Mouse (Mus musculus): ENCODE results near the gene Zfp771. TPM values are rescaled to one million over a fixed set of nuclear protein-coding genes. Genes with fewer than 3 reads are reported as not detected.
A peak's percentile ranks its signal among the peaks of the same experiment; 100 is the strongest.

The Zfp771 gene
- polyA plus RNA-seq, 1 experiment from 2014 or later: 44.6 TPM

GRCm38 (mm10) chr7:127223515-127224478 is 20.3 kb upstream of the Zfp771 start:
- Histone ChIP-seq H3K4me3 (no peak overlapping the region), H3K27ac (no peak overlapping the region), H3K27me3 (ENCODE audit: insufficient read depth, poor library complexity, severe bottlenecking) (no peaks in the 10 kb centered on the region), H3K4me1 (peaks cover 8% of the 10 kb centered on the region; the same call in 1 of the 2 replicates), H3K9me3 (no peaks in the 10 kb centered on the region), H3K36me3 (peaks cover 2% of the 10 kb centered on the region; the same call in 1 of the 2 replicates)
- 74% methylated on average over 6 of the region's 6 CpGs for WGBS
- DNase-seq (ENCODE audit: low spot score): peak; percentile 71

GRCm38 (mm10) chr7:127224616-127225015 is 19.5 kb upstream of the Zfp771 start:
- H3K27me3 ChIP-seq (ENCODE audit: insufficient read depth, poor library complexity, severe bottlenecking): no peaks in the 10 kb centered on the region
- H3K4me3 ChIP-seq: no peak overlapping the region
- H3K36me3 ChIP-seq: peaks cover 11% of the 10 kb centered on the region
- 88% methylated on average over 6 of the region's 6 CpGs for WGBS
- H3K9me3 ChIP-seq: no peaks in the 10 kb centered on the region
- H3K4me1 ChIP-seq: peaks cover 8% of the 10 kb centered on the region; the same call in 1 of the 2 replicates
- no peak for DNase-seq (ENCODE audit: low spot score)
- no peak overlapping the region for H3K27ac ChIP-seq

- Histone ChIP-seq H3K4me3 (no peak overlapping the region), H3K36me3 (peaks cover 17% of the 10 kb centered on the region), H3K27me3 (ENCODE audit: insufficient read depth, poor library complexity, severe bottlenecking) (no peaks in the 10 kb centered on the region), H3K27ac (peak overlapping the region; percentile 49; the same call in 1 of the 2 replicates), H3K9me3 (no peaks in the 10 kb centered on the region), H3K4me1 (peaks cover 15% of the 10 kb centered on the region)
- 67% methylated on average over 11 of the region's 11 CpGs for WGBS
- DNase-seq (ENCODE audit: low spot score): peak; percentile 76
Observed at GRCm38 (mm10) chr7:127225147-127225995, 18.7 kb upstream of the Zfp771 start.

- WGBS: 63% methylated on average over 4 of the region's 4 CpGs
- H3K27me3 ChIP-seq (ENCODE audit: insufficient read depth, poor library complexity, severe bottlenecking): no peaks in the 10 kb centered on the region
- no peak overlapping the region for H3K4me3 ChIP-seq
- H3K4me1 ChIP-seq: peaks cover 30% of the 10 kb centered on the region
- H3K27ac ChIP-seq: no peak overlapping the region
- H3K9me3 ChIP-seq: no peaks in the 10 kb centered on the region
- DNase-seq (ENCODE audit: low spot score): peak; percentile 90
- H3K36me3 ChIP-seq: peaks cover 28% of the 10 kb centered on the region
Observed at GRCm38 (mm10) chr7:127228615-127229303, 15.3 kb upstream of the Zfp771 start.

- 83% methylated on average over 3 of the region's 3 CpGs for WGBS
- Histone ChIP-seq H3K4me3 (peak overlapping the region; percentile 94), H3K4me1 (peaks cover 31% of the 10 kb centered on the region), H3K27me3 (ENCODE audit: insufficient read depth, poor library complexity, severe bottlenecking) (no peaks in the 10 kb centered on the region), H3K27ac (peak overlapping the region; percentile 98), H3K9me3 (no peaks in the 10 kb centered on the region), H3K36me3 (peaks cover 45% of the 10 kb centered on the region)
- no peak for DNase-seq (ENCODE audit: low spot score)
Observed at GRCm38 (mm10) chr7:127231376-127231775, 12.7 kb upstream of the Zfp771 start.

GRCm38 (mm10) chr7:127231826-127232621 is 12.1 kb upstream of the Zfp771 start:
- Histone ChIP-seq H3K9me3 (no peaks in the 10 kb centered on the region), H3K4me3 (peak overlapping the region; percentile 94), H3K36me3 (peaks cover 51% of the 10 kb centered on the region), H3K27me3 (ENCODE audit: insufficient read depth, poor library complexity, severe bottlenecking) (no peaks in the 10 kb centered on the region), H3K4me1 (peaks cover 31% of the 10 kb centered on the region), H3K27ac (peak overlapping the region; percentile 98)
- WGBS: 13% methylated on average over 20 of the region's 20 CpGs
- no peak for DNase-seq (ENCODE audit: low spot score)

- peak within 1 kb of the TSS; percentile 98 for H3K27ac ChIP-seq
- H3K4me3 ChIP-seq: peak within 1 kb of the TSS; percentile 94
- peak; percentile 93 for DNase-seq (ENCODE audit: low spot score)
- no peaks in the 10 kb centered on the region for H3K9me3 ChIP-seq
- no peaks in the 10 kb centered on the region for H3K27me3 ChIP-seq (ENCODE audit: insufficient read depth, poor library complexity, severe bottlenecking)
- peaks cover 31% of the 10 kb centered on the region for H3K4me1 ChIP-seq
- 1% methylated on average over 64 of the region's 64 CpGs for WGBS
- H3K36me3 ChIP-seq: peaks cover 59% of the 10 kb centered on the region
Observed at GRCm38 (mm10) chr7:127232622-127233367, 11.3 kb upstream of the Zfp771 start, which contains the start of the genes Zfp553 and Sept1. Zfp553 (plus strand) TSS chr7:127233061. Sept1 (minus strand) TSS chr7:127233130.

GRCm38 (mm10) chr7:127233368-127233749 is 10.7 kb upstream of the Zfp771 start:
- Histone ChIP-seq H3K4me1 (peaks cover 31% of the 10 kb centered on the region), H3K9me3 (no peaks in the 10 kb centered on the region), H3K27me3 (ENCODE audit: insufficient read depth, poor library complexity, severe bottlenecking) (no peaks in the 10 kb centered on the region), H3K4me3 (peak overlapping the region; percentile 94), H3K36me3 (peaks cover 65% of the 10 kb centered on the region), H3K27ac (peak overlapping the region; percentile 98)
- peak; percentile 87 for DNase-seq (ENCODE audit: low spot score)
- under 1% methylated on average over 27 of the region's 27 CpGs for WGBS

GRCm38 (mm10) chr7:127233765-127234164 is 10.3 kb upstream of the Zfp771 start:
- Histone ChIP-seq H3K4me1 (peaks cover 31% of the 10 kb centered on the region), H3K27me3 (ENCODE audit: insufficient read depth, poor library complexity, severe bottlenecking) (no peaks in the 10 kb centered on the region), H3K9me3 (no peaks in the 10 kb centered on the region), H3K4me3 (peak overlapping the region; percentile 94), H3K36me3 (peaks cover 67% of the 10 kb centered on the region), H3K27ac (peak overlapping the region; percentile 98)
- 5% methylated on average over 9 of the region's 9 CpGs for WGBS
- no peak for DNase-seq (ENCODE audit: low spot score)

GRCm38 (mm10) chr7:127234777-127235176 is 9.3 kb upstream of the Zfp771 start:
- Histone ChIP-seq H3K4me3 (peak overlapping the region; percentile 94; the same call in 1 of the 2 replicates), H3K27ac (no peak overlapping the region), H3K36me3 (peaks cover 61% of the 10 kb centered on the region), H3K27me3 (ENCODE audit: insufficient read depth, poor library complexity, severe bottlenecking) (no peaks in the 10 kb centered on the region), H3K9me3 (no peaks in the 10 kb centered on the region), H3K4me1 (peaks cover 29% of the 10 kb centered on the region)
- DNase-seq (ENCODE audit: low spot score): no peak
- 94% methylated on average over 2 of the region's 2 CpGs for WGBS

GRCm38 (mm10) chr7:127243361-127243867 is 660 bp upstream of the Zfp771 start:
- Histone ChIP-seq H3K27me3 (ENCODE audit: insufficient read depth, poor library complexity, severe bottlenecking) (no peaks in the 10 kb centered on the region), H3K4me3 (peak overlapping the region; percentile 89), H3K9me3 (no peaks in the 10 kb centered on the region), H3K4me1 (peaks cover 34% of the 10 kb centered on the region), H3K27ac (peak overlapping the region; percentile 97), H3K36me3 (peaks cover 32% of the 10 kb centered on the region)
- no peak for DNase-seq (ENCODE audit: low spot score)
- 31% methylated on average over 2 of the region's 2 CpGs for WGBS
